Mouse (Mus musculus) neural tube, embryonic 11.5 days (tissue): ENCODE data around the gene Rpl36al. TPM values are rescaled to one million over a fixed set of nuclear protein-coding genes. Genes with fewer than 3 reads are reported as not detected.

Experiments used
- ATAC-seq: fragments of 200-750 bp; cut with Nextera tagmentation; 2 replicates; pipeline ENCODE4 v1.8.0; 2017; ENCODE audit warnings: moderate number of reproducible peaks, mild to moderate bottlenecking, moderate TSS enrichment, moderate library complexity; ENCODE audit not compliant: insufficient read depth, low FRiP score, low TSS enrichment
- DNase-seq: peaks from one replicate; pipeline ENCODE4 v3.0.0-alpha.2; 2015; ENCODE audit warnings: low spot score
- H3K27ac ChIP-seq: fragments of 300-500 bp; sonication (generic); 2 replicates; pipeline ENCODE4 v1.5.1; 2014; ENCODE audit warnings: low read depth, mild to moderate bottlenecking, low read length
- H3K27me3 ChIP-seq: fragments of 300-500 bp; sonication (generic); 2 replicates; pipeline ENCODE4 v1.6.1; 2014; ENCODE audit warnings: mild to moderate bottlenecking, low read length, mixed read lengths; ENCODE audit not compliant: control insufficient read depth, insufficient read depth
- H3K36me3 ChIP-seq: fragments of 300-500 bp; sonication (generic); 2 replicates; pipeline ENCODE4 v1.6.1; 2014; ENCODE audit warnings: mild to moderate bottlenecking, low read length, moderate library complexity, mixed read lengths; ENCODE audit not compliant: control insufficient read depth, insufficient read depth
- H3K4me1 ChIP-seq: fragments of 300-500 bp; sonication (generic); 2 replicates; pipeline ENCODE4 v1.6.1; 2014; ENCODE audit warnings: low read length, mixed read lengths; ENCODE audit not compliant: control insufficient read depth, insufficient read depth
- H3K4me2 ChIP-seq: fragments of 300-500 bp; sonication (generic); 2 replicates; pipeline ENCODE4 v1.6.1; 2014; ENCODE audit warnings: low read depth, mild to moderate bottlenecking, moderate library complexity
- H3K4me3 ChIP-seq: fragments of 300-500 bp; sonication (generic); 2 replicates; pipeline ENCODE4 v1.5.1; 2014; ENCODE audit warnings: low read depth, low read length
- H3K9ac ChIP-seq: fragments of 300-500 bp; sonication (generic); 2 replicates; pipeline ENCODE4 v1.6.1; 2014; ENCODE audit warnings: mild to moderate bottlenecking, low read length
- H3K9me3 ChIP-seq: fragments of 300-500 bp; sonication (generic); 2 replicates; pipeline ENCODE4 v1.6.1; 2016; ENCODE audit warnings: low read length; ENCODE audit not compliant: control insufficient read depth
- WGBS: fragments of 180-500 bp; shearing (Covaris S2); extraction: QIAGEN DNeasy Blood & Tissue Kit; methylation state at CpG from one replicate; pipeline ENCODE4 v1.1.7; 2014; 5-methylcytosine and 5-hydroxymethylcytosine counted together
- microRNA-seq: library from miRNA; unstranded; fragments of <30 nt; microRNA quantifications from one replicate; pipeline ENCODE4, GENCODE M21; 2016
- polyA plus RNA-seq: library from polyadenylated mRNA; unstranded; fragments of >200 nt; fragmentation: Nextera tagmentation; extraction: Ambion mirVana; gene quantifications from 2 replicates; pipeline ENCODE4 v1.2.1, GENCODE M21; 2014

The Rpl36al gene
- polyA plus RNA-seq, 1 experiment from 2014 or later: 442 TPM

- WGBS: 85% methylated on average over 4 of the region's 4 CpGs
- no peak overlapping the region for H3K9ac ChIP-seq
- no peak overlapping the region for H3K4me2 ChIP-seq
- H3K36me3 ChIP-seq: peaks cover 2% of the 10 kb centered on the region; the same call in 1 of the 2 replicates
- no peaks in the 10 kb centered on the region for H3K27me3 ChIP-seq
- peaks cover 3% of the 10 kb centered on the region; the same call in 1 of the 2 replicates for H3K4me1 ChIP-seq
- no peak for ATAC-seq
- H3K4me3 ChIP-seq: no peak overlapping the region
- DNase-seq: no peak
- no peak overlapping the region for H3K27ac ChIP-seq
- H3K9me3 ChIP-seq: no peaks in the 10 kb centered on the region
Observed at GRCm38 (mm10) chr12:69156436-69156835, 27.4 kb downstream of the Rpl36al start.

GRCm38 (mm10) chr12:69155923-69156322 lies 28.0 kb downstream of the Rpl36al start:
- Histone ChIP-seq H3K4me1 (peaks cover 3% of the 10 kb centered on the region; the same call in 1 of the 2 replicates), H3K27me3 (no peaks in the 10 kb centered on the region), H3K9ac (no peak overlapping the region), H3K36me3 (peaks cover 2% of the 10 kb centered on the region; the same call in 1 of the 2 replicates), H3K9me3 (no peaks in the 10 kb centered on the region), H3K27ac (no peak overlapping the region), H3K4me3 (no peak overlapping the region), H3K4me2 (no peak overlapping the region)
- DNase-seq (no peak), ATAC-seq (no peak)
- 83% methylated on average over 2 of the region's 2 CpGs for WGBS

GRCm38 (mm10) chr12:69150049-69150448 lies 33.8 kb downstream of the Rpl36al start:
- no peaks in the 10 kb centered on the region for H3K4me1 ChIP-seq
- no peak overlapping the region for H3K4me2 ChIP-seq
- H3K36me3 ChIP-seq: no peaks in the 10 kb centered on the region
- no peak for ATAC-seq
- H3K4me3 ChIP-seq: no peak overlapping the region
- no peak overlapping the region for H3K9ac ChIP-seq
- no peaks in the 10 kb centered on the region for H3K9me3 ChIP-seq
- WGBS: 82% methylated on average over 13 of the region's 13 CpGs
- H3K27ac ChIP-seq: no peak overlapping the region
- DNase-seq: no peak
- no peaks in the 10 kb centered on the region for H3K27me3 ChIP-seq

GRCm38 (mm10) chr12:69147166-69147735 lies 36.6 kb downstream of the Rpl36al start:
- no peak overlapping the region for H3K27ac ChIP-seq
- H3K4me2 ChIP-seq: no peak overlapping the region
- no peaks in the 10 kb centered on the region for H3K9me3 ChIP-seq
- no peak for DNase-seq
- no peak overlapping the region for H3K9ac ChIP-seq
- WGBS: 93% methylated on average over 5 of the region's 5 CpGs
- no peak overlapping the region for H3K4me3 ChIP-seq
- H3K4me1 ChIP-seq: no peaks in the 10 kb centered on the region
- H3K36me3 ChIP-seq: no peaks in the 10 kb centered on the region
- no peaks in the 10 kb centered on the region for H3K27me3 ChIP-seq
- ATAC-seq: no peak

- DNase-seq: no peak
- Histone ChIP-seq H3K9me3 (no peaks in the 10 kb centered on the region), H3K4me1 (no peaks in the 10 kb centered on the region), H3K4me2 (no peak overlapping the region), H3K9ac (no peak overlapping the region), H3K36me3 (no peaks in the 10 kb centered on the region), H3K4me3 (no peak overlapping the region), H3K27me3 (no peaks in the 10 kb centered on the region), H3K27ac (no peak overlapping the region)
- WGBS: 72% methylated on average over 6 of the region's 6 CpGs
- no peak for ATAC-seq
Observed at GRCm38 (mm10) chr12:69143460-69143859, 40.4 kb downstream of the Rpl36al start.

- Histone ChIP-seq H3K4me1 (no peaks in the 10 kb centered on the region), H3K36me3 (no peaks in the 10 kb centered on the region), H3K4me2 (no peak overlapping the region), H3K9me3 (no peaks in the 10 kb centered on the region), H3K9ac (no peak overlapping the region), H3K4me3 (no peak overlapping the region), H3K27ac (no peak overlapping the region), H3K27me3 (no peaks in the 10 kb centered on the region)
- WGBS: 86% methylated on average over 7 of the region's 7 CpGs
- ATAC-seq: no peak
- no peak for DNase-seq
Observed at GRCm38 (mm10) chr12:69139841-69140240, 44.0 kb downstream of the Rpl36al start.

GRCm38 (mm10) chr12:69139201-69139600 lies 44.7 kb downstream of the Rpl36al start:
- Histone ChIP-seq H3K27ac (no peak overlapping the region), H3K9ac (no peak overlapping the region), H3K9me3 (no peaks in the 10 kb centered on the region), H3K27me3 (no peaks in the 10 kb centered on the region), H3K4me1 (no peaks in the 10 kb centered on the region), H3K4me2 (no peak overlapping the region), H3K36me3 (no peaks in the 10 kb centered on the region), H3K4me3 (no peak overlapping the region)
- WGBS: 91% methylated on average over 3 of the region's 3 CpGs
- ATAC-seq (no peak), DNase-seq (no peak)

Small RNA genes lying within 50 kb of the gene (microRNA-seq; reads per million reads assigned to microRNA genes)
- gene Gm47287 (not detected), gene Gm47295 (not detected)

Other genes with a start within 250 kb of the Rpl36al start
- 1,261 and 1,342 TPM in 2 replicates for gene Rps29, start 24.9 kb downstream of the Rpl36al start, polyA plus RNA-seq
- 23.6 and 25.8 TPM in 2 replicates for gene Lrr1, start 15.3 kb downstream of the Rpl36al start, polyA plus RNA-seq
- gene Mgat2, start 74 bp upstream of the Rpl36al start, polyA plus RNA-seq: 37.0 and 37.5 TPM in 2 replicates
- 29.9 and 36.3 TPM in 2 replicates for gene Gm49383, start 13.0 kb upstream of the Rpl36al start, polyA plus RNA-seq
- gene Dnaaf2, start 14.3 kb upstream of the Rpl36al start, polyA plus RNA-seq: 9.7 and 11.4 TPM in 2 replicates
- 31.9 and 32.1 TPM in 2 replicates for gene Gm49384, start 20.2 kb upstream of the Rpl36al start, polyA plus RNA-seq
- 26.5 and 26.8 TPM in 2 replicates for gene Pole2, start 44.1 kb upstream of the Rpl36al start, polyA plus RNA-seq
- gene Klhdc1, start 57.1 kb upstream of the Rpl36al start, polyA plus RNA-seq: 1.7 and 2.7 TPM in 2 replicates
- 251 and 253 TPM in 2 replicates for gene Klhdc2, start 112.6 kb upstream of the Rpl36al start, polyA plus RNA-seq
- 80.3 and 82.1 TPM in 2 replicates for gene Nemf, start 173.1 kb upstream of the Rpl36al start, polyA plus RNA-seq
- 52.4 and 55.8 TPM in 2 replicates for gene Arf6, start 188.1 kb upstream of the Rpl36al start, polyA plus RNA-seq
- 1.4 and 1.6 TPM in 2 replicates for gene Gm9887, start 188.4 kb upstream of the Rpl36al start, polyA plus RNA-seq